Mouse (Mus musculus): Measurements from ENCODE around the gene Ppp3ca. TPM values are rescaled to one million over a fixed set of nuclear protein-coding genes. Genes with fewer than 3 reads are reported as not detected.

The Ppp3ca gene
- total and polyA plus RNA-seq, 2 experiments from 2014 or later = 137 to 177 TPM

DNA sequence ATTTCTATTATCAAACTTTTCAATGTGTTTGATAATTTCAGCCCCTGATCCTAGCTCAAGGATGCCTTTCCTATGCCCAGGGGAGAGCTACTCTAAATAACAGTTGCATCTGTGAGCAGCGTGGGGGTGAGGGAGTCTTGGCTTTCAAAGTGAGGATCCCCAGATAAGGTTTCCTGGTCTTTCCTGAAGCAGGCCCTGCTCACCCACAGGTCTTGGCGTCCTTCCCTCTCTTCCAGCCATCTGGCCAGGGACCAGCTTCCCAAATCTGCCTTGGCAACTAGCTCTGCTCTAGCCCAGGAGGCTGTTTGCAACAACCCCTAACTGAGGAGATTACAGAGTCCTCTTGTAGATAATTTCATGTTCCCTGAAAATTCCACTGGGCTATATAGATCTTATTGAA, 1.9 kb upstream of the Ppp3ca start:
- no peaks in the 10 kb centered on the region for H3K27me3 ChIP-seq (ENCODE audit: insufficient read depth, low read length)
- ATAC-seq = no peak
- no peak for TF ChIP-seq CTCF (IDR thresholded peaks at IDR 0.05; ENCODE audit: low read depth)

DNA sequence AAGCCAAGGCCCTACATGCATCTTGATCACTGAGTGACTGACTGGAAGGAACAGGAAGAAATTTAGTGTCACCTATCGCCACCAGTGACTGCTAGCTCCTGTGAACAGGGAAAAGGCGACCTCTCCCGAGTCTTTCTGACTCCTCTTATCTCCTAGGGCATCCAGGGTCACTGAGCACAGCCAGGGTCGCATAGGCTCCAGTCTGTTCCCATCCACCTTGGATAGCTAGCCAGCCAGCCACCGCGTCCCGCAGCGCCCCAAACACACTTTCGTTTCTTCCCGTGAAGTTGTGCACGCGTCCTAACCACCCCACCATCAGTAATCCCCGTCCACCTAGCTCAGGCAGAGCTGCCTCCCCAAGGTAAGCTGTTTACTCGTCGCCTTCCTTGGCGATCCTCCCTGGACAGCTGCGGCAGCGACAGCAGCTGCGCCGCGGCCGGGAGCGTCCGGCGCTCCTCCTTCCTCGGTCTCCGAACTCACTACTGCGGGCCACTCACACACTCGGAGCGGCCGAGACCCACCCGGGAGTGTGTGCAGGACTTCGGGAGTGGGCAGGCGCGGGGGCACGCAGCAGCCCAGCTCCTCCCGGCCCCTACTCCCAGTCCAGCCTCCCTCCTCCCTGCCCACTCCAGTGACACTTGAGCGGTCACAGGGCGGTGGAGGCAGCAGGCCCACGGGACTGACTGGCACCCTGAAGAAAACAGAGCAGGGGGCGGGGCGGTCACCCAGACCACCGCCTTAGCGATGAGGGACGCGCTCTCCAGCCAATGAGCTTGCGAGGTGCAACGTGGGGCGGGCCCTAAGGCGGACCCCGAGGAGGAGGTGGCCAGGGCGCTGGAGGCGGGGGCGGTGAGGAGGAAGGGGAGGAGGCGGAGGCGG, 454 bp upstream of the Ppp3ca start:
- peak overlapping the region; percentile 97 for H3K27ac ChIP-seq
- ATAC-seq = peak; percentile 97
- no peaks in the 10 kb centered on the region for H3K36me3 ChIP-seq (ENCODE audit: insufficient read depth, low read length)
- under 1% methylated on average over 53 of the region's 56 CpGs for WGBS
- no peaks in the 10 kb centered on the region for H3K27me3 ChIP-seq (ENCODE audit: insufficient read depth, low read length)
- H3K4me2 ChIP-seq (ENCODE audit: low read depth, low read length) = peak overlapping the region; percentile 77
- TF ChIP-seq CTCF (IDR thresholded peaks at IDR 0.05; ENCODE audit: low read depth) = no peak
- H3K9ac ChIP-seq (replicated peaks; ENCODE audit: low read length) = peak overlapping the region; percentile 88
- 0 out of 2 replicates have a peak, but pooled peaks cover 9% of the 10 kb centered on the region for H3K4me1 ChIP-seq (ENCODE audit: insufficient read depth, low read length)
- H3K9me3 ChIP-seq (ENCODE audit: low read length) = no peaks in the 10 kb centered on the region
- peak; percentile 98 for DNase-seq (ENCODE audit: low spot score)
- peak overlapping the region; percentile 86 for H3K4me3 ChIP-seq (ENCODE audit: low read length)

More for the DNA sequence above, 1.9 kb upstream of the Ppp3ca start:
- Histone ChIP-seq H3K9ac (replicated peaks; ENCODE audit: low read length) (no peak overlapping the region), H3K4me1 (ENCODE audit: insufficient read depth, low read length) (no peaks in the 10 kb centered on the region), H3K9me3 (ENCODE audit: low read length) (no peaks in the 10 kb centered on the region), H3K4me3 (ENCODE audit: low read length) (no peak overlapping the region), H3K4me2 (ENCODE audit: low read depth, low read length) (no peak overlapping the region), H3K27ac (no peak overlapping the region), H3K36me3 (ENCODE audit: insufficient read depth, low read length) (no peaks in the 10 kb centered on the region)
- DNase-seq (ENCODE audit: low spot score) = peak; percentile 65
- 48% methylated on average over 2 of the region's 2 CpGs for WGBS

DNA sequence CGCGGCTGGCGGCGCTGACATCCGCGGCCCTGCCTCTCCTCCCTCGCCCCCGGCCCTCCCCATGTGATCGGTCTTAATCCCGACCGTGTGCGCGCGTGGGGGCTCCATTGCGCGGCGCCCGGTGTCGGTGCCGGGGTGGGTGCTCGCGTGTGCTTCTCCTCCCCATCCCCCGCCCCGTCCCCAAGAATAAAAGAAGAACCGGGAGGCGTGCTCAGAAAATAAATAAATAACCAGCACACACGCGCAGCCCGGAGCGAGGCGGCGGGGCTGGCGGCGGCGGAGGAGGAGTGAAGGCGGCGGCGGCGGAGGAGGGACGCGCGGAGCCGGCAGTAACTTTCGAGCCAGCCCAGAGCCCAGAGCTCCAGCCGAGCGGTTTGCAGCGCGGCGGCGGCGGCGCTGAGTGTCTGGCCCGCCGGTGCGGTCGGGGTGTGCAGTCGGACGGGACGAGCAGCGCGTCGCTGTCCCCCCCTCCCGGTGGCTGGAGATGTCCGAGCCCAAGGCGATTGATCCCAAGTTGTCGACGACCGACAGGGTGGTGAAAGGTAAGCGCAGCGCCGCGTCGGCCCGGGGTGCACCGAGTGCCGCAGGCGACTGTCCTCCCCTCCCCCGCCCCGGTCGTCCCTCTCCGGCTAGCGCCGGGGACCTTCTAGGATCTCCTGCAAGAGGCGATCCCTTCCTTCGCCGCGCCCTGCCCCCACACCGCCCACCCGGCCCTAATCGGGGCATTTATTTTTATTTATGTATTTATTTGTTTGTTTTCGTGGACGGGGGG, 622 bp downstream of the Ppp3ca start:
- Histone ChIP-seq H3K4me1 (ENCODE audit: insufficient read depth, low read length) (0 out of 2 replicates have a peak, but pooled peaks cover 12% of the 10 kb centered on the region), H3K4me3 (ENCODE audit: low read length) (peak overlapping the region; percentile 86), H3K4me2 (ENCODE audit: low read depth, low read length) (peak overlapping the region; percentile 77), H3K27ac (peak overlapping the region; percentile 97), H3K9me3 (ENCODE audit: low read length) (no peaks in the 10 kb centered on the region), H3K36me3 (ENCODE audit: insufficient read depth, low read length) (no peaks in the 10 kb centered on the region), H3K9ac (replicated peaks; ENCODE audit: low read length) (peak overlapping the region; percentile 88), H3K27me3 (ENCODE audit: insufficient read depth, low read length) (no peaks in the 10 kb centered on the region)
- DNase-seq (ENCODE audit: low spot score) = peak; percentile 74
- WGBS = 2% methylated on average over 71 of the region's 92 CpGs
- TF ChIP-seq CTCF (IDR thresholded peaks at IDR 0.05; ENCODE audit: low read depth) = 0 out of 2 replicates have a peak, but pooled peaks have one; percentile 13
- peak; percentile 41 for ATAC-seq

DNA sequence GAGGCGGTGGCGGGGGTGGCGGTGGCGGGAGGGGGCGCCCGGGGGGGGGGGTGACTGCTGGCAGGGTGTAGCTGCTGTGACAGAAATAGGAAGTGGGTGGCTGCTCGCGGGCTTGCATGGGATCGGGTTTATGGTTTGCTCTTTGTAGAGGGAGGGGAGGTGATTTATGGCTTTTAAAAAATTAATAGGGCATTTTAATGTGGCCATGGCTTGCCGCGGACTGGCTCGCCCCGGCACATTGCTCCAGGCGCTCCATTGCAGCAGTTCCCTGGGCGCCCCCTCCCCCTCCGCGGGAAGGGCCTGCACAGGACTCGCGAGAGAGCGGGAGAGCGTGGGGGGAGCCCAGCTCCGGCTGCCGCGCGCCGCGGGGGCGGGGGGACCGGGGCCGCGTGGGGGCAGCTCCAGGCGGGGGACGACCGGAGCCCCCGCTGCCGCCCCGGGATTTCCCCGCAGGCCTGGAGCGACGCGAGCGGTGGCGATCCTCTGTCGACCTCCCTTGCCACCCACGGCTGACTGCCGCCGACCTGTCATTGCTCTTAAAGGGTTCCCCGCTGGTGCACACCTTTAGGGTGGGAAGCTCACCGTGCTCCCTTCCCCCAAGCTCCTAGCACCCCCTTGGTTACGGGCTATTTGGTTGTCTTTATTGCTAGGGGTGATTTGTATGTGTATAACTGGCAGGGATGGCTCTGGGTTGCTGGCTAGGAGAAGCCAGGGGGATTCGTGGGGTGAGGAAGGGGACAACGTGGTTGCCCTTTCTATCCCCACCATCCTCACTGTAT, 1.4 kb downstream of the Ppp3ca start:
- 2% methylated on average over 43 of the region's 52 CpGs for WGBS

DNA sequence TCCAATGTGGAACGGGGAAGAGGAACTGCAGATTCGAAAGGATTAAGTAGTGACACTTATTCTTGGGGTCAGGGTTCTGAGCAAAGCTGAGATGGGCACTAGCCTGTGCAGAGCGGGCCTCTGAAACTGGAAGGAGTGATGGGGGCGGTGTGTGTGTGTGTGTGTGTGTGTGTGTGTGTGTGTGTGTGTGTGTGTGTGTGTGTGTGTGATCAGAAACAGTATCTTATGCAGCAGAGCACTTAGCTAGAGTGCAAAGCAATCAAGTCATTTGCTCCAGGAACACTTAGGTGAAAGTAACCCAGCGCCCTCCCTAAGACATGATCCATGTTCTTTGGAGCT, 2.0 kb downstream of the Ppp3ca start:
- peak; percentile 46 for DNase-seq (ENCODE audit: low spot score)
- WGBS = 2% methylated on average over 5 of the region's 5 CpGs
- Histone ChIP-seq H3K27ac (peak overlapping the region; percentile 97), H3K9ac (replicated peaks; ENCODE audit: low read length) (peak overlapping the region; percentile 88), H3K36me3 (ENCODE audit: insufficient read depth, low read length) (no peaks in the 10 kb centered on the region), H3K4me1 (ENCODE audit: insufficient read depth, low read length) (0 out of 2 replicates have a peak, but pooled peaks cover 12% of the 10 kb centered on the region), H3K4me3 (ENCODE audit: low read length) (peak overlapping the region; percentile 86), H3K27me3 (ENCODE audit: insufficient read depth, low read length) (no peaks in the 10 kb centered on the region), H3K4me2 (ENCODE audit: low read depth, low read length) (peak overlapping the region; percentile 77), H3K9me3 (ENCODE audit: low read length) (no peaks in the 10 kb centered on the region)
- no peak for TF ChIP-seq CTCF (IDR thresholded peaks at IDR 0.05; ENCODE audit: low read depth)
- ATAC-seq = no peak

More for the DNA sequence above, 1.4 kb downstream of the Ppp3ca start:
- Histone ChIP-seq H3K9ac (replicated peaks; ENCODE audit: low read length) (peak overlapping the region; percentile 88), H3K4me2 (ENCODE audit: low read depth, low read length) (peak overlapping the region; percentile 77), H3K4me3 (ENCODE audit: low read length) (peak overlapping the region; percentile 86), H3K9me3 (ENCODE audit: low read length) (no peaks in the 10 kb centered on the region), H3K36me3 (ENCODE audit: insufficient read depth, low read length) (no peaks in the 10 kb centered on the region), H3K4me1 (ENCODE audit: insufficient read depth, low read length) (0 out of 2 replicates have a peak, but pooled peaks cover 12% of the 10 kb centered on the region), H3K27ac (peak overlapping the region; percentile 97), H3K27me3 (ENCODE audit: insufficient read depth, low read length) (no peaks in the 10 kb centered on the region)
- DNase-seq (ENCODE audit: low spot score) (peak; percentile 89), ATAC-seq (peak; percentile 59)
- TF ChIP-seq CTCF (IDR thresholded peaks at IDR 0.05; ENCODE audit: low read depth) = no peak

DNA sequence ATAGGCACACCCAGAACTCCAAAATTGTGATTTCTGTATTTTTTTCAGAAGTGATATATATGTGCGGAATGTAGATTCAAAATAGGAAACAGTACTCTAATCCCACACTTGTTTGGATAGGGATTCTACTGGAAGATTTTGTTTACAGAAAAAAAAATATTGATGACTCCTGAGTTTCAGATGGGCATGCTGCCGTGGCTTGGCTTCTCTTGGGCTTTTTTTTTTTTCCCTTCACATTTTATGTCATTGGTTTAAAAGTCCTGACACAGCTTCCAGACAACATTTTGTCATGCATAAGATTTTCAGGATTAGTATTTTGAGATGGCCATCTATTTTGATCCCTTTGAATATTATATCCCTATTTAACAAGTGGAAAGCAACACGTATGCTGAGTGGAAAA, 2.9 kb downstream of the Ppp3ca start:
- Histone ChIP-seq H3K9me3 (ENCODE audit: low read length) (no peaks in the 10 kb centered on the region), H3K36me3 (ENCODE audit: insufficient read depth, low read length) (no peaks in the 10 kb centered on the region), H3K27me3 (ENCODE audit: insufficient read depth, low read length) (no peaks in the 10 kb centered on the region), H3K4me2 (ENCODE audit: low read depth, low read length) (peak overlapping the region; percentile 77), H3K4me3 (ENCODE audit: low read length) (peak overlapping the region; percentile 86), H3K27ac (no peak overlapping the region), H3K9ac (replicated peaks; ENCODE audit: low read length) (no peak overlapping the region), H3K4me1 (ENCODE audit: insufficient read depth, low read length) (0 out of 2 replicates have a peak, but pooled peaks cover 12% of the 10 kb centered on the region)
- 68% methylated on average over 3 of the region's 3 CpGs for whole genome bisulfite sequencing
- TF ChIP-seq CTCF (IDR thresholded peaks at IDR 0.05; ENCODE audit: low read depth) = no peak
- DNase-seq (ENCODE audit: low spot score) (no peak), ATAC-seq (no peak)
